Mouse (Mus musculus): ENCODE data around the gene Wdr20rt. TPM values are rescaled to one million over a fixed set of nuclear protein-coding genes. Genes with fewer than 3 reads are reported as not detected.

Wdr20rt gene
- polyA plus RNA-seq, 1 experiment from 2014 or later = not detected

Other genes starting within 250 kb of the Wdr20rt start
- 50.2 and 51.0 TPM in 2 replicates for gene Prpf39, start 189.2 kb upstream of the Wdr20rt start, polyA plus RNA-seq (2015; fragmentation: Nextera tagmentation; extraction: Ambion mirVana)
- 320 and 349 TPM in 2 replicates for gene Fkbp3, start 151.5 kb upstream of the Wdr20rt start, polyA plus RNA-seq (2015; fragmentation: Nextera tagmentation; extraction: Ambion mirVana)
- gene Fancm, start 149.9 kb upstream of the Wdr20rt start, polyA plus RNA-seq (2015; fragmentation: Nextera tagmentation; extraction: Ambion mirVana) = 6.3 and 7.9 TPM in 2 replicates
- gene Mis18bp1, start 52.9 kb upstream of the Wdr20rt start, polyA plus RNA-seq (2015; fragmentation: Nextera tagmentation; extraction: Ambion mirVana) = 58.7 and 66.7 TPM in 2 replicates

Measured in lung, embryonic 16.5 days (tissue).